Mouse (Mus musculus) liver, embryonic 11.5 days (tissue): ENCODE measurements around the gene Hdc. TPM values are rescaled to one million over a fixed set of nuclear protein-coding genes. Genes with fewer than 3 reads are reported as not detected.

ENCODE experiments used
- ATAC-seq: fragments of 200-750 bp; cut with Nextera tagmentation; replicated peaks from 2 replicates; pipeline ENCODE4 v1.8.0; 2017; ENCODE audit warnings: moderate number of reproducible peaks, mild to moderate bottlenecking, moderate TSS enrichment, moderate library complexity; ENCODE audit not compliant: low FRiP score
- DNase-seq: peaks from one replicate; pipeline ENCODE4 v3.0.0-alpha.2; 2017; ENCODE audit warnings: low spot score
- H3K27ac ChIP-seq: fragments of 300-500 bp; sonication (generic); 2 replicates; pipeline ENCODE4 v1.5.1; 2014; ENCODE audit warnings: mild to moderate bottlenecking, low read depth, low read length, control low read depth
- H3K27me3 ChIP-seq: fragments of 300-500 bp; sonication (generic); replicated peaks from 2 replicates; pipeline ENCODE4 v1.6.1; 2014; ENCODE audit warnings: low read length, mixed read lengths; ENCODE audit not compliant: control insufficient read depth, insufficient read depth
- H3K36me3 ChIP-seq: fragments of 300-500 bp; sonication (generic); 2 replicates; pipeline ENCODE4 v1.6.1; 2014; ENCODE audit warnings: mild to moderate bottlenecking, low read length, moderate library complexity, mixed read lengths; ENCODE audit not compliant: control insufficient read depth, insufficient read depth
- H3K4me1 ChIP-seq: fragments of 300-500 bp; sonication (generic); replicated peaks from 2 replicates; pipeline ENCODE4 v1.6.1; 2014; ENCODE audit warnings: low read length, mixed read lengths; ENCODE audit not compliant: control insufficient read depth, insufficient read depth
- H3K4me2 ChIP-seq: fragments of 300-500 bp; sonication (generic); 2 replicates; pipeline ENCODE4 v1.6.1; 2014; ENCODE audit warnings: mild to moderate bottlenecking, control low read depth, moderate library complexity
- H3K4me3 ChIP-seq: fragments of 300-500 bp; sonication (generic); 2 replicates; pipeline ENCODE4 v1.5.1; 2014; ENCODE audit warnings: low read depth, low read length, control low read depth
- H3K9ac ChIP-seq: fragments of 300-500 bp; sonication (generic); 2 replicates; pipeline ENCODE4 v1.6.1; 2014; ENCODE audit warnings: low read depth, low read length, control low read depth
- H3K9me3 ChIP-seq: fragments of 300-500 bp; sonication (generic); 2 replicates; pipeline ENCODE4 v1.6.1; 2016; ENCODE audit warnings: low read length, inconsistent platforms, mixed read lengths; ENCODE audit not compliant: control insufficient read depth
- WGBS: fragments of 180-500 bp; shearing (Covaris S2); extraction: QIAGEN DNeasy Blood & Tissue Kit; methylation state at CpG from one replicate; pipeline ENCODE4 v1.1.7; 2014; 5-methylcytosine and 5-hydroxymethylcytosine counted together
- polyA plus RNA-seq: library from polyadenylated mRNA; unstranded; fragments of >200 nt; fragmentation: Nextera tagmentation; extraction: Ambion mirVana; gene quantifications from 2 replicates; pipeline ENCODE4 v1.2.1, GENCODE M21; 2014

Gene Hdc
- polyA plus RNA-seq, 1 experiment from 2014 or later: 7.4 TPM

DNA sequence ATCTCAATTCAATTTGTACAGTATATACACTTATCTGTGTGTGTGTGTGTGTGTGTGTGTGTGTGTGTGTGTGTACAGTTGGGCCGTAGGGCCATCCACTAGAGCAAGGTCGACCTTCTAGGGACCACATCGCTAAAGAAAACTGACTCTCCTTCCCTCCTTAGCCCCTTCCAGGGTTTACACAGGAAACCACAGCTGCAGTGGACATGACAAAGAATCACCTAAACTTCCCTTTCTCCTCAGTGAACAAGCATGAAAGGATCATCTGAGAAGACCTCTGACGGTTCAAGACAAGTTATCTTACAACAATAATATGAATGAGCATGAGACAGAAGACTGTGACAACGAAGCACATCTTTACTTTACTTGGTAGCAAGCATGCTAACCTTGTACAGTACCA lies 67.2 kb downstream of the Hdc start:
- Histone ChIP-seq H3K9me3 (no peaks in the 10 kb centered on the region), H3K4me3 (no peak overlapping the region), H3K4me2 (no peak overlapping the region; the same call in 1 of the 2 replicates), H3K27me3 (peaks cover 42% of the 10 kb centered on the region), H3K36me3 (no peaks in the 10 kb centered on the region), H3K4me1 (peaks cover 6% of the 10 kb centered on the region), H3K27ac (no peak overlapping the region), H3K9ac (no peak overlapping the region)
- WGBS: 13% methylated on average over 5 of the region's 5 CpGs
- no peak for ATAC-seq
- DNase-seq: no peak

DNA sequence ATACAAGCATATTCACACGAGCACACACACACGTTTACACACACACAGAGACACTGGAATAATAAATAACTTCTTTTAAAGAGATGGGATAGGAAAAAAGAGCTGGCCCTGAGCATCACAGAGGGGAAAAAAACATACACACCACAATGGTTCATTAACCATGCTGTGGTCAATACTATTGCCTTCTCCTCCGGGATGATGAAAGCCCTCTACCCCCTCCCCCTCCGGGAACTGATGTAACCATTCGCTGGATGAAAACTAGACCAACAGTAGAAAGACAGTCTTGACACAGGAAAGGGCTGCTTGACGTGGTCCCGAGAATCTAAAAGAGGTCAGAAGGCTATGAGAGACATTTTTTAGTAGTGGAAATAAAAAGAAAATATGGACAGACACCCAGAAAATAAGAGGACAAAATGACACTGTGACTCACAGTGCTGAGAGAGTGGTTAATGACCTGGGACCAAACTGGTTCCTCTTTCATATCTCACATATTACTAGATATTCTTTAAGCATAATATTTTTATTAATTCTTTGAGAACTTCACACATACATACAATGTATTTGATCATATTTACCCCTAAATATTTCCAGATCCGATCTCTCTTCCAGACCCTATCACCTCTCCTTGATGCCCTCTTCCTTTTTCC lies 67.7 kb downstream of the Hdc start:
- no peaks in the 10 kb centered on the region for H3K9me3 ChIP-seq
- H3K4me3 ChIP-seq: no peak overlapping the region
- no peak overlapping the region for H3K4me2 ChIP-seq
- no peak overlapping the region for H3K9ac ChIP-seq
- WGBS: 58% methylated on average over 8 of the region's 8 CpGs
- ATAC-seq (no peak), DNase-seq (no peak)
- peaks cover 42% of the 10 kb centered on the region for H3K27me3 ChIP-seq
- no peak overlapping the region for H3K27ac ChIP-seq
- H3K36me3 ChIP-seq: no peaks in the 10 kb centered on the region
- H3K4me1 ChIP-seq: peaks cover 6% of the 10 kb centered on the region

DNA sequence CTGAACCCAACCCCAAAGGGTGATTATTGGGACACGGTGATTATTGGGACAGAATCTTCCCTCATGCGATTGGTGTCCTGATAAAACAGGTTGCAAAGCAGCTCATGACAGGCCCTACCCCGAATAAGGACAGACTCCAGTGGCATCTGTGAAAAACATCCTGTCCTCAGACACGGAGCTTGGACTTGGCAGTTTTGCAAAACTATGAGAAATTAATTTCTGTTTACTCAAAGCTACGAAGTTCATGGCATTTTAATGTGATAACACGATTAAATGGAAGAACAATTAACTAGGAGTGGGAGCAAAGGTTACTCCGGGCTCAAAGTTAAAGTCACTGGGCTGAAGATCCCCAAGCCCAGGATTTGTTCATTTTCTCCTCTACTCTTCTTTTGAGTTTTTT lies 69.4 kb downstream of the Hdc start:
- Histone ChIP-seq H3K9ac (no peak overlapping the region), H3K27ac (no peak overlapping the region), H3K4me2 (no peak overlapping the region), H3K4me1 (peaks cover 6% of the 10 kb centered on the region), H3K4me3 (no peak overlapping the region), H3K9me3 (no peaks in the 10 kb centered on the region), H3K27me3 (peaks cover 36% of the 10 kb centered on the region), H3K36me3 (no peaks in the 10 kb centered on the region)
- DNase-seq (no peak), ATAC-seq (no peak)
- 79% methylated on average over 7 of the region's 7 CpGs for WGBS

- Histone ChIP-seq H3K9me3 (no peaks in the 10 kb centered on the region), H3K27me3 (peaks cover 4% of the 10 kb centered on the region), H3K4me2 (no peak overlapping the region), H3K9ac (no peak overlapping the region), H3K4me1 (no peaks in the 10 kb centered on the region), H3K36me3 (no peaks in the 10 kb centered on the region), H3K4me3 (no peak overlapping the region), H3K27ac (no peak overlapping the region)
- ATAC-seq (no peak), DNase-seq (no peak)
- WGBS: 76% methylated on average over 3 of the region's 3 CpGs
Measured at GRCm38 (mm10) chr2:126546392-126546791, 72.7 kb downstream of the Hdc start.

DNA sequence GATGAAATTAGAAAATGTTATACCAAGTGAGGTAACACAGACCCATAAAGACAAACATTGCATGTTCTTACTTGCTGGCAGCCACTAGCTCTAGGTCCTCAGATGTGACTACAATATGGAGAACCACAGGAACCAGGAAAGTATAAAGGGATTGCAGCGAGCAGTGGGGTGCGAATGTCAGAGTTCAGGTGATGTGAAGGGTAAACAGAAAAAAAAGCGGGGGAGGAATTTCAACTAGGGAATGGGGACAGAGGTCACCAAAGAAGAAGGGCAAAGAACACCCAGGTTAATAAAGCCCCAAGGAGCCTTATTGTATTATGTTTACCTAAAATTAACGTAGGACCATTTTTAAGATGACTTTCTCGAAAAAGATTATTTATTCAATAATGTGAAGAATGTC lies 73.8 kb downstream of the Hdc start:
- Histone ChIP-seq H3K9ac (no peak overlapping the region), H3K9me3 (no peaks in the 10 kb centered on the region), H3K27me3 (no peaks in the 10 kb centered on the region), H3K36me3 (no peaks in the 10 kb centered on the region), H3K27ac (no peak overlapping the region), H3K4me3 (no peak overlapping the region), H3K4me1 (no peaks in the 10 kb centered on the region), H3K4me2 (no peak overlapping the region)
- DNase-seq (no peak), ATAC-seq (no peak)
- WGBS: 70% methylated on average over 5 of the region's 5 CpGs

Other genes starting within 250 kb of the Hdc start
- 2.2 TPM in 2 replicates for gene Atp8b4, start 118.6 kb downstream of the Hdc start, polyA plus RNA-seq
- 39.0 and 39.6 TPM in 2 replicates for gene Slc27a2, start 66.9 kb downstream of the Hdc start, polyA plus RNA-seq
- gene Gabpb1, start 57.0 kb upstream of the Hdc start, polyA plus RNA-seq: 41.0 and 46.4 TPM in 2 replicates
- gene Usp8, start 88.0 kb upstream of the Hdc start, polyA plus RNA-seq: 38.3 and 42.4 TPM in 2 replicates
- gene Usp50, start 164.2 kb upstream of the Hdc start, polyA plus RNA-seq: 3.0 and 3.8 TPM in 2 replicates